Mouse (Mus musculus): ENCODE measurements around the gene Zfp791. TPM values are rescaled to one million over a fixed set of nuclear protein-coding genes. Genes with fewer than 3 reads are reported as not detected.
A peak's percentile ranks its signal among the peaks of the same experiment; 100 is the strongest.

Zfp791 gene
- polyA plus RNA-seq, 1 experiment from 2014 or later: 0.46 TPM

Small RNA genes lying within 50 kb of the gene (microRNA-seq; reads per million reads assigned to microRNA genes)
- 17.5 reads per million, percentile 49 among the genes with 10 or more reads in this experiment for gene Gm23388 (ENCODE audit: borderline number of aligned reads)
- 2.3 reads per million, percentile 28 among the genes with 10 or more reads in this experiment for gene Mir7070 (ENCODE audit: borderline number of aligned reads)

Other genes starting within 250 kb of the Zfp791 start
- 36.2 and 40.4 TPM in 2 replicates for gene Gcdh, start 229.2 kb downstream of the Zfp791 start, polyA plus RNA-seq (2014; fragmentation: Nextera tagmentation; extraction: Ambion mirVana)
- gene Klf1, start 221.2 kb downstream of the Zfp791 start, polyA plus RNA-seq (2014; fragmentation: Nextera tagmentation; extraction: Ambion mirVana): 48.7 and 65.0 TPM in 2 replicates
- 4.3 and 5.4 TPM in 2 replicates for gene Dnase2a, start 214.5 kb downstream of the Zfp791 start, polyA plus RNA-seq (2014; fragmentation: Nextera tagmentation; extraction: Ambion mirVana)
- gene Mast1, start 185.7 kb downstream of the Zfp791 start, polyA plus RNA-seq (2014; fragmentation: Nextera tagmentation; extraction: Ambion mirVana): 0.27 TPM in 1 of 2 replicates, not detected in the other
- not detected in 2 replicates for gene Rtbdn, start 176.1 kb downstream of the Zfp791 start, polyA plus RNA-seq (2014; fragmentation: Nextera tagmentation; extraction: Ambion mirVana)
- gene Gm49661, start 153.7 kb downstream of the Zfp791 start, polyA plus RNA-seq (2014; fragmentation: Nextera tagmentation; extraction: Ambion mirVana): not detected in 2 replicates
- 862 and 992 TPM in 2 replicates for gene Prdx2, start 153.5 kb downstream of the Zfp791 start, polyA plus RNA-seq (2014; fragmentation: Nextera tagmentation; extraction: Ambion mirVana)
- 95.9 and 106 TPM in 2 replicates for gene Rnaseh2a, start 153.3 kb downstream of the Zfp791 start, polyA plus RNA-seq (2014; fragmentation: Nextera tagmentation; extraction: Ambion mirVana)
- 7.6 and 9.3 TPM in 2 replicates for gene Junb, start 144.4 kb downstream of the Zfp791 start, polyA plus RNA-seq (2014; fragmentation: Nextera tagmentation; extraction: Ambion mirVana)
- gene Hook2, start 132.5 kb downstream of the Zfp791 start, polyA plus RNA-seq (2014; fragmentation: Nextera tagmentation; extraction: Ambion mirVana): 6.7 and 7.1 TPM in 2 replicates
- not detected in 2 replicates for gene Best2, start 108.6 kb downstream of the Zfp791 start, polyA plus RNA-seq (2014; fragmentation: Nextera tagmentation; extraction: Ambion mirVana)
- 108 and 118 TPM in 2 replicates for gene Asna1, start 97.8 kb downstream of the Zfp791 start, polyA plus RNA-seq (2014; fragmentation: Nextera tagmentation; extraction: Ambion mirVana)
- 99.7 and 101 TPM in 2 replicates for gene Trir, start 96.3 kb downstream of the Zfp791 start, polyA plus RNA-seq (2014; fragmentation: Nextera tagmentation; extraction: Ambion mirVana)
- 15.7 and 16.2 TPM in 2 replicates for gene Tnpo2, start 86.2 kb downstream of the Zfp791 start, polyA plus RNA-seq (2014; fragmentation: Nextera tagmentation; extraction: Ambion mirVana)
- 15.9 and 17.8 TPM in 2 replicates for gene Fbxw9, start 63.0 kb downstream of the Zfp791 start, polyA plus RNA-seq (2014; fragmentation: Nextera tagmentation; extraction: Ambion mirVana)
- 1.5 TPM in 1 of 2 replicates, not detected in the other for gene Gm5741, start 55.1 kb downstream of the Zfp791 start, polyA plus RNA-seq (2014; fragmentation: Nextera tagmentation; extraction: Ambion mirVana)
- gene Dhps, start 51.3 kb downstream of the Zfp791 start, polyA plus RNA-seq (2014; fragmentation: Nextera tagmentation; extraction: Ambion mirVana): 57.6 and 60.0 TPM in 2 replicates
- 120 and 124 TPM in 2 replicates for gene Wdr83os, start 42.4 kb downstream of the Zfp791 start, polyA plus RNA-seq (2014; fragmentation: Nextera tagmentation; extraction: Ambion mirVana)
- 36.5 and 43.0 TPM in 2 replicates for gene Wdr83, start 41.8 kb downstream of the Zfp791 start, polyA plus RNA-seq (2014; fragmentation: Nextera tagmentation; extraction: Ambion mirVana)
- gene Man2b1, start 39.8 kb downstream of the Zfp791 start, polyA plus RNA-seq (2014; fragmentation: Nextera tagmentation; extraction: Ambion mirVana): 25.1 and 27.3 TPM in 2 replicates
- gene Cks1brt, start 28.8 kb upstream of the Zfp791 start, polyA plus RNA-seq (2014; fragmentation: Nextera tagmentation; extraction: Ambion mirVana): not detected in 2 replicates
- gene Olfr371, start 102.9 kb upstream of the Zfp791 start, polyA plus RNA-seq (2014; fragmentation: Nextera tagmentation; extraction: Ambion mirVana): not detected in 2 replicates
- 91.8 and 92.3 TPM in 2 replicates for gene Orc6, start 176.5 kb upstream of the Zfp791 start, polyA plus RNA-seq (2014; fragmentation: Nextera tagmentation; extraction: Ambion mirVana)
- gene Vps35, start 176.7 kb upstream of the Zfp791 start, polyA plus RNA-seq (2014; fragmentation: Nextera tagmentation; extraction: Ambion mirVana): 113 and 137 TPM in 2 replicates